Mouse (Mus musculus) heart, postnatal 0 days (tissue): ENCODE measurements at regions not wholly inside any gene's neighbourhood (a gene's known extent, or its start where the extent isn't known, plus 50 kb on each side); places are given as distances from the start of the nearest gene placed in this dataset.

Experiments
- CTCF ChIP-seq: IDR thresholded peaks from 2 replicates; pipeline ENCODE4 v1.5.1; 2016; ENCODE audit warnings: antibody characterized with exemption, control low read depth, low read depth
- EP300 ChIP-seq: IDR thresholded peaks from 2 replicates; pipeline ENCODE4 v1.6.1; 2016; ENCODE audit warnings: antibody characterized with exemption, low read depth

DNA sequence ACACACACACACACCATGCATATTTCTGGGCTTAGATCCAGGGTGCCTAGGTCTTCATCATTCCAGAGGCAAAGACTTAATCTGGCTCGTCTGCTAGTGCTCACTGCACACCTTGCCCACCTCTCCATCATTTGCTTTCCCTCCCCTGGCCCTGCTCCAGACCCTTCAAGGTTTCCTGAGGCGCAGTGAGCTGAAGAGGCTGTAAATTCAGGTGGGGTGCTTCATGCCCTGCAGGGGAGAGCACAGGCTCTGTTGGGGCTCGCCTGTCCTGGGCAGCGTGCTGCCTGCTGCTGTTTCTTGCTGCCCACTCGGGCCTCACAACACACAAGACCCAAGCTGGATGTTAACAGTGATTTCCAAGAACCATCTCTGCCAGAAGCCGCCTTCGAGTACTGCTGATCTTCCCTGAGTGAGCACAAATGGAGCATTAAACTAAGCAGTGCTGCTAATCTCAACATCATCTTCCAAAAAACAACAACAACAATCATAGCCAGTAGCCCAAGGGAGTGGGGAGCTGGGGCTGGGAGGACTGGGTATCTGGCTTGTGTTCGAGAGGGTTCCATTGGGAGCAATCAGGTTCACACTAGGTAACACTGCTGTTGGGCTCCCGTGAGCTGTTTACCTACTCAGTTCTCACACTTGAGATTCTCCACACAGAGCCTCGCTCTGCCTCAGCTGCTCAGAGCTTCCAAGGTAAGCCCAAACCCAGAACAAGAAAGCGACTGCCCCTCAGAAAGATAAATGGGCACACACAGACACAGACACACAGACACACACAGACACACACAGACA lies 181.1 kb downstream of the Wdr11 start:
- TF ChIP-seq CTCF (no peak), EP300 (no peak)
